12 mouse cellular contexts compared by ENCODE assay signal in genomic region chr19:53264821-53265727, GRCm38 (mm10). TPM values are rescaled to one million over a fixed set of nuclear protein-coding genes. Genes with fewer than 3 reads are reported as not detected.
A peak's percentile ranks its signal among the peaks of the same experiment; 100 is the strongest.
DNase-seq lines count a peak whose midpoint lies in the region; ATAC-seq lines count a peak whose summit lies in the region.
"Had no signal": no experiment of that assay in that cellular context is flagged by ENCODE, and none has a peak within 500 bp of the region (broad histone marks: within the 10 kb centered on the region; RNA-seq: fewer than 3 reads in every experiment).

No protein-coding gene starts in this region.

- H3K27me3 ChIP-seq in embryonic facial prominence, embryonic 15.5 days: no peaks in the 10 kb centered on the region
- no peaks in the 10 kb centered on the region for H3K27me3 ChIP-seq in stomach, embryonic 16.5 days (ENCODE audit: control insufficient read depth, insufficient read depth, low read length)
- H3K27me3 ChIP-seq: intestine, embryonic 15.5 days had no signal

- no peak overlapping the region for H3K4me2 ChIP-seq in embryonic facial prominence, embryonic 15.5 days (replicated peaks)
- no peak overlapping the region for H3K4me2 ChIP-seq in stomach, embryonic 16.5 days (ENCODE audit: low read depth, low read length)

- no peak overlapping the region for H3K27ac ChIP-seq in embryonic facial prominence, embryonic 15.5 days (replicated peaks)
- no peak overlapping the region for H3K27ac ChIP-seq in stomach, embryonic 16.5 days (ENCODE audit: low read length)
- H3K27ac ChIP-seq: intestine, embryonic 15.5 days had no signal

- H3K4me3 ChIP-seq in embryonic facial prominence, embryonic 15.5 days (replicated peaks): no peak overlapping the region
- no peak overlapping the region for H3K4me3 ChIP-seq in stomach, embryonic 16.5 days (replicated peaks; ENCODE audit: low read length)
- H3K4me3 ChIP-seq: intestine, embryonic 15.5 days had no signal

- H3K4me1 ChIP-seq in embryonic facial prominence, embryonic 15.5 days: no peaks in the 10 kb centered on the region
- no peaks in the 10 kb centered on the region for H3K4me1 ChIP-seq in stomach, embryonic 16.5 days (ENCODE audit: control insufficient read depth, insufficient read depth, low read length)

- ATAC-seq in embryonic facial prominence, embryonic 15.5 days (ENCODE audit: insufficient number of reproducible peaks, low FRiP score, low TSS enrichment, low read depth): peak; percentile 52; the same call in 1 of the 2 replicates
- ATAC-seq in inflammation-experienced regulatory T-cells, adult 6 months: peak; percentile 27
- ATAC-seq in stomach, embryonic 16.5 days (ENCODE audit: insufficient read depth, low FRiP score): 0 out of 2 replicates have a peak, but pooled peaks have one; percentile 25
- ATAC-seq: intestine, embryonic 15.5 days had no signal

- intact Hi-C loops in left cerebral cortex, postnatal 4 days (cut with DNase I): no loop called here
- intact Hi-C loops in left cerebral cortex, postnatal 36 days (cut with DNase I): no loop called here

- WGBS in embryonic facial prominence, embryonic 15.5 days: 47% methylated on average over 12 of the region's 12 CpGs
- WGBS in stomach, embryonic 16.5 days: 53% methylated on average over 12 of the region's 12 CpGs

- no peaks in the 10 kb centered on the region for H3K9me3 ChIP-seq in embryonic facial prominence, embryonic 15.5 days (replicated peaks)
- no peaks in the 10 kb centered on the region for H3K9me3 ChIP-seq in stomach, embryonic 16.5 days (replicated peaks; ENCODE audit: control insufficient read depth, low read length)
- H3K9me3 ChIP-seq: intestine, embryonic 15.5 days had no signal

- H3K9ac ChIP-seq in embryonic facial prominence, embryonic 15.5 days: no peak overlapping the region
- H3K9ac ChIP-seq in stomach, embryonic 16.5 days (ENCODE audit: low read length): no peak overlapping the region
- H3K9ac ChIP-seq: intestine, embryonic 15.5 days had no signal

- no peaks in the 10 kb centered on the region for H3K36me3 ChIP-seq in embryonic facial prominence, embryonic 15.5 days
- H3K36me3 ChIP-seq in stomach, embryonic 16.5 days (ENCODE audit: control insufficient read depth, insufficient read depth, low read length): no peaks in the 10 kb centered on the region
- H3K36me3 ChIP-seq: intestine, embryonic 15.5 days had no signal

- peak; percentile 47 for DNase-seq in left cerebral cortex, postnatal 4 days
- no peak for DNase-seq in left cerebral cortex, postnatal 36 days (ENCODE audit: low spot score in 2 of 2)
- DNase-seq in thymus, adult 18-20 months: no peak
- DNase-seq in adipocyte (ENCODE audit: low spot score): no peak
- DNase-seq: adrenal gland, postnatal 36 days; gastrocnemius, postnatal 25 days; lung, adult 2 months; thymus, postnatal 14 days had no signal

RNA-seq across cellular contexts. Expression of gene Mxi1, which starts 45.2 kb away (rescaled TPM):
- 10 to 100 TPM; 32.5 to 34.7 TPM for total RNA-seq in left cerebral cortex, postnatal 4 days (2021)
- total RNA-seq in left cerebral cortex, postnatal 36 days (2021): 10 to 100 TPM; 91.9 to 94.5 TPM
- 41.7 and 47.9 TPM in 2 replicates for polyA plus RNA-seq in embryonic facial prominence, embryonic 15.5 days (2015; fragmentation: Nextera tagmentation; extraction: Ambion mirVana)
- polyA plus RNA-seq in inflammation-experienced regulatory T-cells, adult 6 months (2017; shearing (Covaris generic)): 1 to 10 TPM; 4.3 to 5.9 (median 4.6) TPM
- polyA plus RNA-seq in stomach, embryonic 16.5 days (2015; fragmentation: Nextera tagmentation; extraction: Ambion mirVana): 15.8 and 15.9 TPM in 2 replicates
